Mouse (Mus musculus) hindbrain, embryonic 11.5 days (tissue): Measurements from ENCODE around the gene Tekt3. TPM values are rescaled to one million over a fixed set of nuclear protein-coding genes. Genes with fewer than 3 reads are reported as not detected.

Experiments
- ATAC-seq: fragments of 200-750 bp; cut with Nextera tagmentation; 2 replicates; pipeline ENCODE4 v1.8.0; 2017; ENCODE audit warnings: mild to moderate bottlenecking, moderate TSS enrichment, moderate library complexity; ENCODE audit not compliant: low FRiP score
- DNase-seq: peaks from one replicate; pipeline ENCODE4 v3.0.0-alpha.2; 2015; ENCODE audit warnings: low spot score
- H3K27ac ChIP-seq: fragments of 300-500 bp; sonication (generic); 2 replicates; pipeline ENCODE4 v1.5.1; 2014; ENCODE audit warnings: mild to moderate bottlenecking, low read depth, low read length
- H3K27me3 ChIP-seq: fragments of 300-500 bp; sonication (generic); 2 replicates; pipeline ENCODE4 v1.6.1; 2014; ENCODE audit warnings: mild to moderate bottlenecking, low read length, moderate library complexity, mixed read lengths; ENCODE audit not compliant: control insufficient read depth, insufficient read depth
- H3K36me3 ChIP-seq: fragments of 300-500 bp; sonication (generic); 2 replicates; pipeline ENCODE4 v1.6.1; 2014; ENCODE audit warnings: mild to moderate bottlenecking, low read length, moderate library complexity, mixed read lengths; ENCODE audit not compliant: control insufficient read depth, insufficient read depth
- H3K4me1 ChIP-seq: fragments of 300-500 bp; sonication (generic); replicated peaks from 2 replicates; pipeline ENCODE4 v1.6.1; 2014; ENCODE audit warnings: low read length, mixed read lengths; ENCODE audit not compliant: control insufficient read depth, insufficient read depth
- H3K4me2 ChIP-seq: fragments of 300-500 bp; sonication (generic); replicated peaks from 2 replicates; pipeline ENCODE4 v1.6.1; 2014; ENCODE audit warnings: mild to moderate bottlenecking, low read depth, low read length
- H3K4me3 ChIP-seq: fragments of 300-500 bp; sonication (generic); 2 replicates; pipeline ENCODE4 v1.5.1; 2014; ENCODE audit warnings: low read depth, low read length
- H3K9ac ChIP-seq: fragments of 300-500 bp; sonication (generic); 2 replicates; pipeline ENCODE4 v1.6.1; 2014; ENCODE audit warnings: low read depth, low read length
- H3K9me3 ChIP-seq: fragments of 300-500 bp; sonication (generic); 2 replicates; pipeline ENCODE4 v1.6.1; 2016; ENCODE audit warnings: low read length; ENCODE audit not compliant: control insufficient read depth
- WGBS: fragments of 180-500 bp; shearing (Covaris S2); extraction: QIAGEN DNeasy Blood & Tissue Kit; methylation state at CpG from one replicate; pipeline ENCODE4 v1.1.7; 2014; 5-methylcytosine and 5-hydroxymethylcytosine counted together
- polyA plus RNA-seq: library from polyadenylated mRNA; unstranded; fragments of >200 nt; fragmentation: Nextera tagmentation; extraction: Ambion mirVana; gene quantifications from 2 replicates; pipeline ENCODE4 v1.2.1, GENCODE M21; 2014

The Tekt3 gene
- polyA plus RNA-seq, 1 experiment from 2014 or later, result 0.12 TPM

GRCm38 (mm10) chr11:63136836-63137416 lies 75.5 kb downstream of the Tekt3 start:
- H3K9me3 ChIP-seq, result no peaks in the 10 kb centered on the region
- no peak overlapping the region for H3K4me2 ChIP-seq
- ATAC-seq, result no peak
- H3K27me3 ChIP-seq, result peaks cover 13% of the 10 kb centered on the region
- 66% methylated on average over 4 of the region's 4 CpGs for WGBS
- H3K27ac ChIP-seq, result no peak overlapping the region
- no peak overlapping the region for H3K4me3 ChIP-seq
- no peak overlapping the region for H3K9ac ChIP-seq
- no peaks in the 10 kb centered on the region for H3K36me3 ChIP-seq
- H3K4me1 ChIP-seq, result 0 out of 2 replicates have a peak, but pooled peaks cover 3% of the 10 kb centered on the region
- DNase-seq, result no peak

- Histone ChIP-seq H3K9me3 (no peaks in the 10 kb centered on the region), H3K27me3 (peaks cover 3% of the 10 kb centered on the region; the same call in 1 of the 2 replicates), H3K4me1 (no peaks in the 10 kb centered on the region), H3K4me3 (no peak overlapping the region), H3K36me3 (no peaks in the 10 kb centered on the region), H3K4me2 (no peak overlapping the region), H3K9ac (no peak overlapping the region), H3K27ac (no peak overlapping the region)
- DNase-seq (no peak), ATAC-seq (no peak)
- WGBS, result 66% methylated on average over 3 of the region's 3 CpGs
Observed at GRCm38 (mm10) chr11:63138739-63139138, 77.3 kb downstream of the Tekt3 start.

GRCm38 (mm10) chr11:63142311-63142710 lies 80.9 kb downstream of the Tekt3 start:
- H3K4me3 ChIP-seq, result no peak overlapping the region
- H3K4me2 ChIP-seq, result no peak overlapping the region
- no peaks in the 10 kb centered on the region for H3K9me3 ChIP-seq
- H3K36me3 ChIP-seq, result no peaks in the 10 kb centered on the region
- no peak overlapping the region for H3K27ac ChIP-seq
- 89% methylated on average over 5 of the region's 5 CpGs for WGBS
- no peaks in the 10 kb centered on the region for H3K27me3 ChIP-seq
- no peak for DNase-seq
- no peaks in the 10 kb centered on the region for H3K4me1 ChIP-seq
- H3K9ac ChIP-seq, result no peak overlapping the region
- ATAC-seq, result no peak

GRCm38 (mm10) chr11:63142816-63143215 lies 81.4 kb downstream of the Tekt3 start:
- DNase-seq (no peak), ATAC-seq (no peak)
- no peaks in the 10 kb centered on the region for H3K4me1 ChIP-seq
- H3K27me3 ChIP-seq, result no peaks in the 10 kb centered on the region
- H3K4me3 ChIP-seq, result no peak overlapping the region
- H3K9me3 ChIP-seq, result no peaks in the 10 kb centered on the region
- H3K9ac ChIP-seq, result no peak overlapping the region
- no peaks in the 10 kb centered on the region for H3K36me3 ChIP-seq
- WGBS, result 76% methylated on average over 4 of the region's 4 CpGs
- no peak overlapping the region for H3K27ac ChIP-seq
- H3K4me2 ChIP-seq, result no peak overlapping the region

GRCm38 (mm10) chr11:63143486-63143885 lies 82.0 kb downstream of the Tekt3 start:
- no peak for DNase-seq
- H3K36me3 ChIP-seq, result no peaks in the 10 kb centered on the region
- no peaks in the 10 kb centered on the region for H3K9me3 ChIP-seq
- 84% methylated on average over 8 of the region's 8 CpGs for WGBS
- no peaks in the 10 kb centered on the region for H3K27me3 ChIP-seq
- H3K27ac ChIP-seq, result no peak overlapping the region
- H3K4me3 ChIP-seq, result no peak overlapping the region
- H3K9ac ChIP-seq, result no peak overlapping the region
- H3K4me2 ChIP-seq, result no peak overlapping the region
- ATAC-seq, result no peak
- H3K4me1 ChIP-seq, result no peaks in the 10 kb centered on the region

Other genes with a start within 250 kb of the Tekt3 start
- gene Trim16, start 241.4 kb upstream of the Tekt3 start, polyA plus RNA-seq, result 5.3 and 6.4 TPM in 2 replicates
- gene Fbxw10, start 214.6 kb upstream of the Tekt3 start, polyA plus RNA-seq, result 0.49 and 0.65 TPM in 2 replicates
- gene Tvp23b, start 182.2 kb upstream of the Tekt3 start, polyA plus RNA-seq, result 41.7 and 53.0 TPM in 2 replicates
- gene Cdrt4, start 110.5 kb upstream of the Tekt3 start, polyA plus RNA-seq, result 0.22 TPM in 1 of 2 replicates, not detected in the other
- 58.0 and 64.2 TPM in 2 replicates for gene Pmp22, start 67.3 kb downstream of the Tekt3 start, polyA plus RNA-seq